Mouse (Mus musculus) CH12.LX (cell line): ENCODE results near the gene Enkd1. TPM values are rescaled to one million over a fixed set of nuclear protein-coding genes. Genes with fewer than 3 reads are reported as not detected.

Source experiments
- DNase-seq: peaks from one replicate; pipeline ENCODE4 v3.0.0-alpha.2; 2013; ENCODE audit errors: extremely low read depth
- H3K27ac ChIP-seq: 2 replicates; pipeline ENCODE4 v1.5.1; 2012; ENCODE audit warnings: low read depth, mild to moderate bottlenecking, control low read depth, moderate library complexity; ENCODE audit not compliant: insufficient read depth
- H3K27me3 ChIP-seq: replicated peaks from 2 replicates; pipeline ENCODE3; 2012; ENCODE audit warnings: inconsistent platforms
- H3K36me3 ChIP-seq, 2 experiments: replicated peaks in 1 of 2; 2 replicates each; pipeline versions ENCODE3 to v1.6.1; 2012; ENCODE audit warnings: inconsistent platforms in 1 of 2, low read length in 1 of 2, mild to moderate bottlenecking in 1 of 2, mixed read lengths in 1 of 2, moderate library complexity in 1 of 2; ENCODE audit not compliant: control insufficient read depth in 1 of 2, insufficient read depth in 1 of 2
- H3K4me1 ChIP-seq, 2 experiments: 2 replicates each; pipeline ENCODE4 v1.6.1; 2012; ENCODE audit warnings: inconsistent platforms in 1 of 2, moderate library complexity in 1 of 2; ENCODE audit not compliant: insufficient read depth in 2 of 2, control insufficient read depth in 1 of 2
- H3K4me2 ChIP-seq: 2 replicates; pipeline ENCODE4 v1.6.1; 2012; ENCODE audit warnings: low read depth, mild to moderate bottlenecking, control low read depth; ENCODE audit not compliant: poor library complexity, insufficient read depth, severe bottlenecking
- H3K4me3 ChIP-seq, 3 experiments: fragments of 150-350 bp in 1 of 3; sonication (generic) in 1 of 3; replicated peaks in 1 of 3; 2 replicates each; pipeline versions ENCODE3 to v1.5.1; 2011 to 2012; ENCODE audit warnings: low read depth in 2 of 3, low read length in 2 of 3, mild to moderate bottlenecking in 2 of 3, moderate library complexity in 2 of 3, control low read depth in 1 of 3, improper control_type of control experiment in 1 of 3, inconsistent platforms in 1 of 3, mixed read lengths in 1 of 3; ENCODE audit not compliant: poor library complexity in 1 of 3
- H3K79me2 ChIP-seq: replicated peaks from 2 replicates; pipeline ENCODE4 v1.6.1; 2012; ENCODE audit warnings: mild to moderate bottlenecking, moderate library complexity; ENCODE audit not compliant: control insufficient read depth, poor library complexity, insufficient read depth, severe bottlenecking; ENCODE audit errors: extremely low read depth
- H3K9ac ChIP-seq: 2 replicates; pipeline ENCODE4 v1.6.1; 2012; ENCODE audit warnings: low read depth, mild to moderate bottlenecking, control low read depth, moderate library complexity; ENCODE audit not compliant: insufficient read depth
- H3K9me3 ChIP-seq: replicated peaks from 2 replicates; pipeline ENCODE3; 2012; ENCODE audit warnings: low read length, inconsistent platforms, mixed read lengths
- CHD2 ChIP-seq: IDR thresholded peaks from 2 replicates; pipeline ENCODE4 v1.6.1; 2011; ENCODE audit warnings: low read length, improper control_type of control experiment
- CTCF ChIP-seq, 2 experiments: IDR thresholded peaks in 1 of 2; conservative IDR thresholded peaks in 1 of 2; 2 replicates each; pipeline ENCODE4 v1.5.1; 2011 to 2012; ENCODE audit warnings: low read depth in 2 of 2, low read length in 2 of 2, improper control_type of control experiment in 1 of 2, inconsistent platforms in 1 of 2, mild to moderate bottlenecking in 1 of 2, moderate library complexity in 1 of 2
- E2F4 ChIP-seq: IDR thresholded peaks from 2 replicates; pipeline ENCODE4 v1.6.1; 2011; ENCODE audit warnings: low read depth, low read length, improper control_type of control experiment; ENCODE audit not compliant: insufficient replicate concordance
- ELF1 ChIP-seq: IDR thresholded peaks from 2 replicates; pipeline ENCODE4 v1.6.1; 2014; ENCODE audit warnings: low read depth, mild to moderate bottlenecking, inconsistent platforms, low read length, improper control_type of control experiment
- HCFC1 ChIP-seq: IDR thresholded peaks from 2 replicates; pipeline ENCODE4 v1.6.1; 2012; ENCODE audit warnings: low read depth, mild to moderate bottlenecking, inconsistent platforms, low read length, improper control_type of control experiment
- MAX ChIP-seq: IDR thresholded peaks from 2 replicates; pipeline ENCODE4 v1.6.1; 2011; ENCODE audit warnings: low read length, improper control_type of control experiment
- MAZ ChIP-seq: IDR thresholded peaks from 2 replicates; pipeline ENCODE4 v1.6.1; 2012; ENCODE audit warnings: low read depth, mild to moderate bottlenecking, inconsistent platforms, low read length, improper control_type of control experiment, moderate library complexity
- MXI1 ChIP-seq: IDR thresholded peaks from 2 replicates; pipeline ENCODE4 v1.6.1; 2011; ENCODE audit warnings: mild to moderate bottlenecking, low read depth, low read length, improper control_type of control experiment
- MYC ChIP-seq: IDR thresholded peaks from 2 replicates; pipeline ENCODE4 v1.6.1; 2011; ENCODE audit warnings: low read depth, mild to moderate bottlenecking, improper control_type of control experiment, low read length
- RCOR1 ChIP-seq: conservative IDR thresholded peaks from 2 replicates; pipeline ENCODE4 v1.6.1; 2012; ENCODE audit warnings: low read depth, mild to moderate bottlenecking, inconsistent platforms, low read length, improper control_type of control experiment
- SIN3A ChIP-seq: IDR thresholded peaks from 2 replicates; pipeline ENCODE4 v1.6.1; 2012; ENCODE audit warnings: low read length, improper control_type of control experiment, inconsistent platforms
- ZC3H11A ChIP-seq: IDR thresholded peaks from 2 replicates; pipeline ENCODE4 v1.6.1; 2012; ENCODE audit warnings: low read depth, mild to moderate bottlenecking, inconsistent platforms, low read length, improper control_type of control experiment
- ZKSCAN1 ChIP-seq: IDR thresholded peaks from 2 replicates; pipeline ENCODE4 v1.6.1; 2012; ENCODE audit warnings: low read depth, inconsistent platforms, low read length, improper control_type of control experiment, borderline replicate concordance
- ZNF384 ChIP-seq: IDR thresholded peaks from 2 replicates; pipeline ENCODE4 v1.6.1; 2012; ENCODE audit warnings: low read depth, low read length, improper control_type of control experiment, inconsistent platforms
- dilution Hi-C: fragments of 300-500 bp; cut with MboI; formaldehyde crosslinking; loops from 2 replicates; pipeline ENCODE4 v1.14.3; 2020; ENCODE audit warnings: low sequenced_read_pairs; ENCODE audit not compliant: extremely low pct_unique_long_range_greater_than_20kb, extremely low pct_ligation_motif_present
- in situ Hi-C: fragments of 300-500 bp; cut with MboI; formaldehyde crosslinking; loops from 3 replicates; pipeline ENCODE4 v1.14.3; 2019; ENCODE audit warnings: low sequenced_read_pairs, low pct_ligation_motif_present, low pct_unique_long_range_greater_than_20kb, mixed read lengths
- polyA plus RNA-seq: library from polyadenylated mRNA; unstranded; fragments of >175 nt; gene quantifications from 2 replicates; pipeline ENCODE4 v1.2.1, GENCODE M21; 2012; ENCODE audit warnings: low read depth; ENCODE audit not compliant: insufficient read length
- total RNA-seq, 2 experiments: library from RNA; depleted of rRNA; stranded (reverse); fragments of 300-350 nt in 1 of 2; fragments of >200 nt in 1 of 2; gene quantifications; 2 replicates each; pipeline ENCODE4 v1.2.3; 2012 to 2014

Gene Enkd1
- total and polyA plus RNA-seq, 3 experiments: 15.6 to 35.9 (median 27.4) TPM

DNA sequence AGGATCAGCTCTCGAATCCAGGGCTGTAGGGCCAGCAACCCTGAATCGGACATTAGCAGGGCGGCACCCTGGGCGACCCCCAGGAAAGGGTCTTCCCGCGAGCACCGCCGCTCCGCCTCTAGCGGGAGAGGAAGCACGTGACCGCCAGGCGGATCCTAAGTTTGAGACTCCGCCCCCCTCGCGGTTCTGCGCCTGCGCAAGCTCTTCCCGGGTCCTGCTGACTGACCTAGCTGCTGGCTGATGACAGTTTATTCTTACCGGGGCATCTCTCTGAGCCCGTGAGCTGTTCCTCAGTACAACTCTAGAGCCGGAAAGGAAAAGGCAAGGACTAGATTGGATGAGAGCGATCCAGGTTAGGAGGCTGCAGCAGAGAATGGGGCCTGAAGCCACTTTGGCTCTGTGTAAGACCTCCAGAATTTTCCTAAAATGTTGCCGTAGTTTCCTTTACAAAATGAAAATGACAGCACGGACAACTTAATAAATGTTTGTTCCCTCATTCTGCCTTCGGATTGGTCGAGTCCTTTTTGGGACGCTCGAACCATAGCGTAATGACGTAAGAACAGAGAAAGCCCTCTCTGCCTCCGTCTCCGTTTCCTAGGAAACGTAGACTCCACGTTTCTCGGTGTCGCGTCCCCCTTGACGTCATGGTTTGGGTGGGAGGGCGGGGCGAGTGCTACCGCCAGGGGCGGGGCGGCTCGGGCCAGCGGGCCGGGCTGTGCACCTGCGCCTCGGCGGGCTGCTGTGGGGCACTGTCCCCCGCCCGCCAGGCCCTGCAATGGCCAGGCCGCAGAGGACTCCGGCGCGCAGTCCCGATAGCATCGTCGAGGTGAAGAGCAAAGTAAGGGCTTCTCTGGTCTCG lies 6.8 kb downstream of the Enkd1 start, which contains the start of the genes Acd and Pard6a (continued):
- no peak for TF ChIP-seq ZC3H11A
- no peak for TF ChIP-seq ZKSCAN1
- no peak for TF ChIP-seq RCOR1
- TF ChIP-seq ZNF384: no peak
- TF ChIP-seq E2F4: no peak
- TF ChIP-seq MYC: 0 out of 2 replicates have a peak, but pooled peaks have one; percentile 50
- peak; percentile 35 for TF ChIP-seq ELF1
- TF ChIP-seq MXI1: 0 out of 2 replicates have a peak, but pooled peaks have one; percentile 55

DNA sequence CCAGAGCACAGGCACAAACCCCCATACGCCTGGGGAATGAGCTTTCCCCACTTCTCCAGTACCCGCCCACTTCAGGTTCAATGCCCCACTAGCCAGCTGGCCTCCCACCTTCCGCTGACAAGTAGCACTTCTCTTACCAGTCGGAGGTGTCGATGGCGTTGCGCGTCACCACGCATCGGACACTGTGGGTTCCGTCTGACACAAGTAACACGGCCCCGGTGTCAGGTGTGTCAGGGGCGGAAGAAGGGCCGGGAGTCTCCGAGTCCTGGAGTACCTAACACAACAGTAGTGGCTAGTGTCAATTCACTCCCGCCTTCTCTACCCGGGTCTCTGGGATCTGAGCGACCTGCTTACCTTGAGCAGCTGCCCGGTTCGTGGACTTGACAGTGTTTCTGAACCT lies 7.4 kb downstream of the Enkd1 start:
- Histone ChIP-seq H3K9ac (peak overlapping the region; percentile 97), H3K27ac (peak overlapping the region; percentile 90), H3K9me3 (no peaks in the 10 kb centered on the region), H3K79me2 (no peaks in the 10 kb centered on the region), H3K27me3 (no peaks in the 10 kb centered on the region), H3K36me3 (peaks cover 55 to 76% of the 10 kb centered on the region in 2 experiments), H3K4me2 (peak overlapping the region; percentile 85), H3K4me3 (peak overlapping the region; percentile 77 to 90 (median 85)), H3K4me1 (peaks cover 6 to 29% of the 10 kb centered on the region in 2 experiments; a peak in 3 of 4 replicates)
- TF ChIP-seq CTCF (conservative IDR thresholded peaks at IDR 0.05 in 1 of 2, IDR thresholded peaks at IDR 0.05 in 1 of 2; ENCODE audit: low read depth in 2 of 2, low read length in 2 of 2) (no peak), HCFC1 (0 out of 2 replicates have a peak, but pooled peaks have one; percentile 1), MAX (no peak), SIN3A (peak; percentile 85)
- in situ Hi-C loops: loop anchor here (5.0 to 25.0 kb wide), 2 partner anchors 103 to 337 kb away; no protein-coding TSS in a partner anchor
- dilution Hi-C loops: no loop called here
- peak; percentile 76 for DNase-seq

DNA sequence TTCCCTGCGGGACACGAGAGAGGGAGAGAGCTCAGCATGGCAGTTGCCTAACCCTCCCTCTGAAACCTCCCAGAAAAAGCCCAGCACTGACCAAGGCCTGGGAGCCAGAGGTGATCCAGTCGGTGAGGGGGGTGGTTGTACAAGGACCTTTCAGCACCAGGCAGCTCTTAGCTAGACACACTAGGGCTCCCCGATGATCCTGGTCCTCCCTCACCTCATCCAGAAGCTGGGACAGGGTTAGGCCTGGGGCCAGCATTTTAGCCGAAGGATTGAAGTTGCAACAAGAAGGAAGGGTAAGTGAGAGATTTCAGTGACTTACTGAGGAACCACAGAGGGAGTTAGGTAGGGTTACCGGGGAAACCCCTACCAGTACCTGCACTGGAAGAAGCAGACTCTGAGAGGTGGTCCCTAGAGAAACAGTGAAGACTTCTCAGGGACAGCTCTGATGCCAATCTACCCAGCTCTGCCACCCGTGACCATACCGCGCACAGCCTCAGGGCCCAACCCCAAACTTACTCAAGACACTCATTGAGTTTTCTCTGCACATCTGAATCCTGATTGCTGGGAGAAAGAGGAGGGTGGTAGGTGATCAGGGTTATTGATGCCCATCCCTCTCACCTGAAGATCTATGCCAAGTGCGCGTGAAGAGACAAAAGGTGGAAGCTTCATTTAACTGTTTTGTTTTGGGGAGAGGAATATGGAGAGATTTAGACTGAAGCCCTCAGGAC lies 8.4 kb downstream of the Enkd1 start:
- Histone ChIP-seq H3K27ac (no peak overlapping the region), H3K4me1 (peaks cover 6 to 23% of the 10 kb centered on the region in 2 experiments; a peak in 3 of 4 replicates), H3K36me3 (peaks cover 64 to 80% of the 10 kb centered on the region in 2 experiments), H3K27me3 (no peaks in the 10 kb centered on the region), H3K4me2 (peak overlapping the region; percentile 85), H3K9me3 (no peaks in the 10 kb centered on the region), H3K9ac (peak overlapping the region; percentile 97; the same call in 1 of the 2 replicates), H3K4me3 (peak overlapping the region; percentile 77 to 90 (median 85)), H3K79me2 (no peaks in the 10 kb centered on the region)
- DNase-seq: no peak
- in situ Hi-C loops: loop anchor here (5.0 to 25.0 kb wide), 2 partner anchors 102 to 338 kb away; no protein-coding TSS in a partner anchor
- dilution Hi-C loops: no loop called here
- TF ChIP-seq MAZ (no peak), HCFC1 (no peak), CHD2 (no peak)
